Mouse (Mus musculus): Measurements from ENCODE around the gene Ccdc57. TPM values are rescaled to one million over a fixed set of nuclear protein-coding genes. Genes with fewer than 3 reads are reported as not detected.

Ccdc57 gene
- polyA plus RNA-seq, 1 experiment from 2014 or later, result 4.8 TPM

DNA sequence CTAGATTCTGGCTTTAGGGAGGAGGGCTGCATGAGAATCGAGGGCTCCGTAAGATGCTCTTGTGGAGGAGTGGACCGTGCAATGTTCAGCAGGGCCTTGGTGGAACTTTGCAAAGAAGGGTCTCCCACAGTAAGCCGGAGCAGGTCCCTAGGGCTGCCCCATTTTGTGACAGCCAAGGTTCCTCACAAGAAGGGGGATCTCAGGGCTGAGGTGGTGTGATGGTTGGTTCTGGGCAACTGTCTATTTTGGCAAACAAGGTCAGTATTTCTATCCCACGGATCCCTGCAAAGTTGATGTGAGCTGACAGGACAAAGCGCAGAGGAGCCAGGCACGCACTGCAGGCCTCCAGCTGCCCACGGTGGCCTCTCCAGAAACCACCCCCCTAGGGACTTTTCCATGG lies 18.6 kb upstream of the Ccdc57 start:
- ATAC-seq (ENCODE audit: insufficient number of reproducible peaks, insufficient read depth, low FRiP score, low read depth), result peak; percentile 0; the same call in 1 of the 2 replicates
- peaks cover 29% of the 10 kb centered on the region for H3K36me3 ChIP-seq (ENCODE audit: control insufficient read depth, insufficient read depth, low read length)
- H3K9me3 ChIP-seq (ENCODE audit: control insufficient read depth, low read length), result no peaks in the 10 kb centered on the region
- H3K27me3 ChIP-seq (ENCODE audit: control insufficient read depth, insufficient read depth, low read length), result no peaks in the 10 kb centered on the region
- H3K4me3 ChIP-seq (ENCODE audit: control insufficient read depth in 1 of 2, insufficient read depth in 1 of 2, low read depth in 1 of 2, low read length in 2 of 2), result peak overlapping the region; percentile 66 to 72
- WGBS, result 19% methylated on average over 8 of the region's 8 CpGs
- H3K4me2 ChIP-seq (ENCODE audit: low read length), result peak overlapping the region; percentile 66
- H3K27ac ChIP-seq (replicated peaks in 1 of 2; ENCODE audit: control insufficient read depth in 1 of 2, insufficient read depth in 1 of 2, low read depth in 2 of 2, low read length in 2 of 2), result peak overlapping the region; percentile 75 to 92
- H3K4me1 ChIP-seq (ENCODE audit: control insufficient read depth in 2 of 2, insufficient read depth in 2 of 2, low read length in 2 of 2), result peaks cover 25 to 45% of the 10 kb centered on the region in 2 experiments
- H3K9ac ChIP-seq (ENCODE audit: low read length), result peak overlapping the region; percentile 72

DNA sequence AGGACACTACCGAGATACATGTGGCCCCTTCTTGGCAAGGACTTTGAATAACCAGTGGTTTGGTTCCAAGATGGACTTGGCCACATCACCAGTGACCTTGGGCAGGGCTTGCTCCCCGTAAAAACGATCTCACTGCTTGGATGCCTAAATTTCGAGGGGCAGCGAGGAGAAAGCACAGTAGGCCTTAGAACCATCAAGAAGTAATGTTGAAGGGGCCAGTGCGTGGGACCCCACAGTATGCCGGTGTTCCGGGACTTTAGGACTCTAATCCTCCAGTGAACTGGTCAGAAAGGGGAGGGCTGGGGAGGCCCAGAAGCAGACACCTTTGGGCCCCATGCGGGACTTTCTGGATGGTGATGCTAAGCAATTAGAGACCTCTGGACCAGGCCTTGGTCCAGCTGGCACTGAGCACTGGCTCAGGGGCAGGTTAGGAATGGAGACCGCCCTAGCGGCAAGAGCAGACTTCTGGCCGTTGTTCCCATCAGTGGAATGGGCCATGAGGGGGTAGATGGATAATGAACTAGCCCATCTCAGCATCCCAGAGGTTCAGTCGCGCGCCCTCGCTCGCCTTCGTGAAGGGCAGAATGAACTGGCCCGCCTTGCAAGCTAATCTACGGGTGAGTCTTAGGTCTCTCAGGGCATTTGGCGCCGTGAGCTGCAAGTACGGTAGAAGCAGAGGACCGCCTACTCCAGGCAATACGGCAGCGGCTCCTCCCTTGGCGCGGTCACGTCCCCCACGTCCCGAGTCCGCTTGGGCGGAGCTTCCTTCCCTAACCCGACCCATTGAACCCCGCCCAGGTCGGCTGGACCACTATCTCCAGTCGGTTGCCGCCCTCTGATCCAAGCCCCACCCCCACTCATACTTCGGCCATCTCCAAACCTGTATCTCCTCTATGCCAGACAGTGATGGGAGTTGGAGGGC lies 17.9 kb upstream of the Ccdc57 start:
- peak overlapping the region; percentile 66 for H3K4me2 ChIP-seq (ENCODE audit: low read length)
- ATAC-seq (ENCODE audit: insufficient number of reproducible peaks, insufficient read depth, low FRiP score, low read depth), result peak; percentile 73
- WGBS, result 3% methylated on average over 39 of the region's 39 CpGs

DNA sequence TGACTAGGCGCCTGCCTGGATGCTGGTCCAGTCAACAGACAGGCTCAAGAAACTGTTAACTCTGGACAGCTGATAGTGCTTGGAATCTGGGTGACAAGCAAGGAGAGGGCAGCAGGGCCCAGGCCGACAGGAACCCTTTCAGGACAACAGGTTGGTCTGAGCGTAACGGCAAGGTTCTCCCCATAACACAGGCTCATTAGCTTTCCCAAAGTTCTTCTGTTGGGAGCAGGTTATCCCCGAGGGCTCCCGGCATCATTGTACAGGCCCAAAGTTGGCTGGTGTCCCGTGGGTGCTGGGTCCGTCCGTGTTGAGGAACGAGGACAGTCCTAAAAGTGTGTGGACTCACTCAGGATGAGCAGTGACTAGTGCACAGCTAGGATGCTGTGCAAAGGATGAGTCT lies 17.2 kb upstream of the Ccdc57 start:
- Histone ChIP-seq H3K36me3 (ENCODE audit: control insufficient read depth, insufficient read depth, low read length) (peaks cover 15% of the 10 kb centered on the region), H3K9me3 (ENCODE audit: control insufficient read depth, low read length) (no peaks in the 10 kb centered on the region), H3K4me1 (ENCODE audit: control insufficient read depth in 2 of 2, insufficient read depth in 2 of 2, low read length in 2 of 2) (peaks cover 25 to 42% of the 10 kb centered on the region in 2 experiments), H3K9ac (ENCODE audit: low read length) (peak overlapping the region; percentile 92), H3K27me3 (ENCODE audit: control insufficient read depth, insufficient read depth, low read length) (no peaks in the 10 kb centered on the region), H3K4me3 (ENCODE audit: control insufficient read depth in 1 of 2, insufficient read depth in 1 of 2, low read depth in 1 of 2, low read length in 2 of 2) (peak overlapping the region; percentile 66 to 72), H3K27ac (replicated peaks in 1 of 2; ENCODE audit: control insufficient read depth in 1 of 2, insufficient read depth in 1 of 2, low read depth in 2 of 2, low read length in 2 of 2) (peak overlapping the region; percentile 84 to 92), H3K4me2 (ENCODE audit: low read length) (peak overlapping the region; percentile 66)
- WGBS, result 11% methylated on average over 10 of the region's 10 CpGs
- no peak for ATAC-seq (ENCODE audit: insufficient number of reproducible peaks, insufficient read depth, low FRiP score, low read depth)

More for the DNA sequence above, 17.9 kb upstream of the Ccdc57 start:
- Histone ChIP-seq H3K9me3 (ENCODE audit: control insufficient read depth, low read length) (no peaks in the 10 kb centered on the region), H3K36me3 (ENCODE audit: control insufficient read depth, insufficient read depth, low read length) (peaks cover 22% of the 10 kb centered on the region), H3K9ac (ENCODE audit: low read length) (peak overlapping the region; percentile 92), H3K4me3 (ENCODE audit: control insufficient read depth in 1 of 2, insufficient read depth in 1 of 2, low read depth in 1 of 2, low read length in 2 of 2) (peak overlapping the region; percentile 66 to 72), H3K27ac (replicated peaks in 1 of 2; ENCODE audit: control insufficient read depth in 1 of 2, insufficient read depth in 1 of 2, low read depth in 2 of 2, low read length in 2 of 2) (peak overlapping the region; percentile 84 to 92), H3K4me1 (ENCODE audit: control insufficient read depth in 2 of 2, insufficient read depth in 2 of 2, low read length in 2 of 2) (peaks cover 25 to 43% of the 10 kb centered on the region in 2 experiments), H3K27me3 (ENCODE audit: control insufficient read depth, insufficient read depth, low read length) (no peaks in the 10 kb centered on the region)

DNA sequence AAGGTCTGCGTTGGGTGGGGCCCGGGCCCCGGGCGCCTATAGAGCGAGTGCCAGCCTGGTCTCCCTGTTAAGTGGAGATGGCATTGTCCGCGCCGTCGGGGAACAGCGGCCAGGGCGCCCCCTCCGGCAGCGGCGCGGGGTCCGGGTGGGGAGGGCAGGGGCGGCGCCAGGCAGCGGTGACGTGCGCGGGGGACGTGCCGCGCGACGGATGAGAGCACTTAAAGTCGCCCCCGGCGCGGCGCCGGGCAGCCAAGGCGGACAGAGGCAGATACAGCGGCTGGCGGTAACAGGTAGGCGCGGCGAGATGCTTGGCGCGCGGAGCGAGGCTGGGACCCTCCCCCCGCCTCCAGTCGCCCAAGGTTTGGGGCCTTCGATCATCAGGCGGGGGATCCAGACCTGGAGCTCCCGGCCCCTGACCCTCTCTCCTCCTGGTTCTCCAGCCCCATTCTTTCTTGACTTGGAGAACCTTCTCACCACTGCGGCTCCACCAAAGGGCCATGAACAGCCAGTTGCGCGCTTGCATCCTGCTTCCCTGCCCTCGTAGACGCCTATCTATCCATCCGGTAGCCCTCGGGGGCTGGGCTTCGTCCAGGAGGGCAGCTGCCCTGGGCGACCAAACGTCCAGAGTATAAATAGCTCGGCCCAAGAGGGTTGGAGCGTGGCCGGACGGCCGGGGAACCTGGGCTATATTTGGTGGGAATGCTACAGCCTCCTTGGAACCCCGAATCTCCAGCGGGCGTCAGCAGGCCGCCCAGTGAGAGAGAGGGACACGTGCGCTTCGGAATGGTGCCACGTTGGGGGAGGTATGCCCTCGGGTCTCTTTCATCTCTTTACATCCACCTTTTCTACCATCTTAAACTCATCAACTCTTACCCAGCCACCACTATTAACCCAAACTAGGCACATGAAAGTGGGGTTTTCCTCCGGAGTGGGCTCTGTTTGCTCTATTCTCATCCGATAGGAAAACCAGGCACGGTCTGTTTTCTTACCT lies 16.5 kb upstream of the Ccdc57 start:
- H3K36me3 ChIP-seq (ENCODE audit: control insufficient read depth, insufficient read depth, low read length), result peaks cover 8% of the 10 kb centered on the region
- H3K9ac ChIP-seq (ENCODE audit: low read length), result peak overlapping the region; percentile 92
- peak overlapping the region; percentile 84 to 92 for H3K27ac ChIP-seq (replicated peaks in 1 of 2; ENCODE audit: control insufficient read depth in 1 of 2, insufficient read depth in 1 of 2, low read depth in 2 of 2, low read length in 2 of 2)
- H3K4me3 ChIP-seq (ENCODE audit: control insufficient read depth in 1 of 2, insufficient read depth in 1 of 2, low read depth in 1 of 2, low read length in 2 of 2), result peak overlapping the region; percentile 66 to 72
- no peaks in the 10 kb centered on the region; the same call in 1 of the 2 replicates for H3K27me3 ChIP-seq (ENCODE audit: control insufficient read depth, insufficient read depth, low read length)
- under 1% methylated on average over 68 of the region's 75 CpGs for WGBS
- peak overlapping the region; percentile 66 for H3K4me2 ChIP-seq (ENCODE audit: low read length)
- H3K4me1 ChIP-seq (ENCODE audit: control insufficient read depth in 2 of 2, insufficient read depth in 2 of 2, low read length in 2 of 2), result peaks cover 25 to 38% of the 10 kb centered on the region in 2 experiments
- ATAC-seq (ENCODE audit: insufficient number of reproducible peaks, insufficient read depth, low FRiP score, low read depth), result peak; percentile 23; the same call in 1 of the 2 replicates
- H3K9me3 ChIP-seq (ENCODE audit: control insufficient read depth, low read length), result no peaks in the 10 kb centered on the region

DNA sequence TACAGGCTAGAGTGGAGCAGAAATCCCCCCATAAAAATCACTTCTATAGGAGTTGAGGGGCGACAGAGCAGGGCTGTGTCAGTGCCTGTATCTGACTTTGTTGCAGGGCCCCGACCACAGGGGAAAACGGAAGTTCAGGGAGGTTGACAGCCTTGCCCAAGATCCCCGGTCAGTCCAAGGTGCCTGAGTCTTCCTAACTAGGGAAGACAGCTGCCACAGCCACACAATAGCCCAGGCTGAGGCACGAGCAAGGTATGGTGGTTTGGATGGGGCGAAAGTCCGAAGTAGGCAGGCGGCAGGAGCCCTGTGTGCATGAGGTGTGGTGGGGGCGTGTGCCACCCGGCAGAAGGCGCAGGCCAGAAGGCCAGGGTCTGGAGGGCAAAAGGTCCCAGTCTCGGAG lies 15.7 kb upstream of the Ccdc57 start, which contains the start of gene Slc16a3:
Gene Slc16a3, plus strand, starts transcription at position 153 of the 400 bp plus-strand sequence.
- Histone ChIP-seq H3K36me3 (ENCODE audit: control insufficient read depth, insufficient read depth, low read length) (peaks cover 5% of the 10 kb centered on the region; the same call in 1 of the 2 replicates), H3K4me2 (ENCODE audit: low read length) (peak within 1 kb of the TSS; percentile 66), H3K27ac (replicated peaks in 1 of 2; ENCODE audit: control insufficient read depth in 1 of 2, insufficient read depth in 1 of 2, low read depth in 2 of 2, low read length in 2 of 2) (peak within 1 kb of the TSS; percentile 84 to 92), H3K4me1 (ENCODE audit: control insufficient read depth in 2 of 2, insufficient read depth in 2 of 2, low read length in 2 of 2) (peaks cover 21 to 35% of the 10 kb centered on the region in 2 experiments), H3K27me3 (ENCODE audit: control insufficient read depth, insufficient read depth, low read length) (no peaks in the 10 kb centered on the region; the same call in 1 of the 2 replicates), H3K4me3 (ENCODE audit: control insufficient read depth in 1 of 2, insufficient read depth in 1 of 2, low read depth in 1 of 2, low read length in 2 of 2) (peak within 1 kb of the TSS; percentile 66 to 72), H3K9ac (ENCODE audit: low read length) (peak within 1 kb of the TSS; percentile 92), H3K9me3 (ENCODE audit: control insufficient read depth, low read length) (no peaks in the 10 kb centered on the region)
- ATAC-seq (ENCODE audit: insufficient number of reproducible peaks, insufficient read depth, low FRiP score, low read depth), result no peak
- 26% methylated on average over 12 of the region's 12 CpGs for WGBS

DNA sequence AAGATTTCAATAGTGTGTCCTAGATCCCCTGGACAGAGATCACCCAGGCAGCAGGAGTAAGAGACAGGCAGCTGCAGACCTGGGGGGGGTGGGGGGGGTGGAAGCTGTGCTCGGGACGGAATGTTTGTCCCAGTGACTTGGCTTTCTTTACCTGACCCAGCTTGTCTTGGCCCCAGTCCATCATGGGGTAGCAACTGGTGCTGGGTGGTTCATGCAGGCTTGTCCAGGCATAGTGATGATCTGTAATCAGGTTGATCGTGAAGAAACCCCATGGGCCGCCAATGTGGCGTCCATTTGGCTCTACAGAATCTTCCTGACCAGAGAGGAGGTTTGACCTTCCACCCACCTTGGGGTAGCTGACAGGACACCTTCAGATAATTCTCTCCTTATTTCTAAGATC lies 13.3 kb upstream of the Ccdc57 start:
- H3K4me1 ChIP-seq (ENCODE audit: control insufficient read depth in 2 of 2, insufficient read depth in 2 of 2, low read length in 2 of 2), result peaks cover 9 to 13% of the 10 kb centered on the region in 2 experiments
- no peak overlapping the region for H3K27ac ChIP-seq (replicated peaks in 1 of 2; ENCODE audit: control insufficient read depth in 1 of 2, insufficient read depth in 1 of 2, low read depth in 2 of 2, low read length in 2 of 2)
- ATAC-seq (ENCODE audit: insufficient number of reproducible peaks, insufficient read depth, low FRiP score, low read depth), result no peak
- no peaks in the 10 kb centered on the region; the same call in 1 of the 2 replicates for H3K27me3 ChIP-seq (ENCODE audit: control insufficient read depth, insufficient read depth, low read length)
- H3K4me3 ChIP-seq (ENCODE audit: control insufficient read depth in 1 of 2, insufficient read depth in 1 of 2, low read depth in 1 of 2, low read length in 2 of 2), result no peak overlapping the region
- H3K9ac ChIP-seq (ENCODE audit: low read length), result no peak overlapping the region
- H3K36me3 ChIP-seq (ENCODE audit: control insufficient read depth, insufficient read depth, low read length), result no peaks in the 10 kb centered on the region
- H3K9me3 ChIP-seq (ENCODE audit: control insufficient read depth, low read length), result no peaks in the 10 kb centered on the region
- no peak overlapping the region for H3K4me2 ChIP-seq (ENCODE audit: low read length)
- 83% methylated on average over 5 of the region's 5 CpGs for WGBS

DNA sequence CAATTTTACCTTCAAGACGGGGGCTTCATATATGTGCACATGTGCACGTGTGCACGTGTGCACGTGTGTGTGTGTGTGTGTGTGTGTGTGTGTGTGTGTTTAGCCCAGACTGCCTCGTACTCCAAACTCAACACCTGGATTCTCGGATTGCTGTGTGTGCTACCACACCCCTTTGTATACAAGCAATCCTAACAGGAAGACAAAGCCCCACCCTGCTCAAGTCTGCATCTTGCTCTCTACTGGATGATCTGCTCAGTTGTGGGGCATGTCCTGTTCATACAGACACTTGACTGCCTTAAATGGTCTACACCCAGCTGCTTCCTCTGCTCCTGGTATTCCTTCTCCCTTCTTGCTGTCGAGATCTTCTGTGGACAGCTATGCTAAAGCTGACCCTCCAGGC lies 12.6 kb upstream of the Ccdc57 start:
- no peak overlapping the region for H3K4me2 ChIP-seq (ENCODE audit: low read length)
- H3K4me3 ChIP-seq (ENCODE audit: control insufficient read depth in 1 of 2, insufficient read depth in 1 of 2, low read depth in 1 of 2, low read length in 2 of 2), result no peak overlapping the region
- H3K9ac ChIP-seq (ENCODE audit: low read length), result no peak overlapping the region
- H3K36me3 ChIP-seq (ENCODE audit: control insufficient read depth, insufficient read depth, low read length), result no peaks in the 10 kb centered on the region
- no peaks in the 10 kb centered on the region for H3K9me3 ChIP-seq (ENCODE audit: control insufficient read depth, low read length)
- peaks cover 8 to 13% of the 10 kb centered on the region in 2 experiments for H3K4me1 ChIP-seq (ENCODE audit: control insufficient read depth in 2 of 2, insufficient read depth in 2 of 2, low read length in 2 of 2)
- H3K27ac ChIP-seq (replicated peaks in 1 of 2; ENCODE audit: control insufficient read depth in 1 of 2, insufficient read depth in 1 of 2, low read depth in 2 of 2, low read length in 2 of 2), result no peak overlapping the region
- no peaks in the 10 kb centered on the region; the same call in 1 of the 2 replicates for H3K27me3 ChIP-seq (ENCODE audit: control insufficient read depth, insufficient read depth, low read length)
- no peak for ATAC-seq (ENCODE audit: insufficient number of reproducible peaks, insufficient read depth, low FRiP score, low read depth)
- 71% methylated on average over 7 of the region's 7 CpGs for WGBS
